Mouse (Mus musculus): ENCODE measurements around the gene Trim13. TPM values are rescaled to one million over a fixed set of nuclear protein-coding genes. Genes with fewer than 3 reads are reported as not detected.

The Trim13 gene
- polyA plus RNA-seq, 1 experiment: 54.6 TPM

GRCm38 (mm10) chr14:61645547-61645946 is 47.5 kb downstream of the Trim13 start:
- no peak overlapping the region for H3K27ac ChIP-seq (ENCODE audit: insufficient read depth, low read length)
- H3K27me3 ChIP-seq (ENCODE audit: control insufficient read depth, insufficient read depth, low read length, poor library complexity, severe bottlenecking): no peaks in the 10 kb centered on the region
- no peak overlapping the region for H3K4me3 ChIP-seq (ENCODE audit: low read depth, low read length)
- no peaks in the 10 kb centered on the region for H3K9me3 ChIP-seq (replicated peaks; ENCODE audit: control insufficient read depth, insufficient read depth, low read length, poor library complexity, severe bottlenecking)
- H3K4me1 ChIP-seq (ENCODE audit: control insufficient read depth, insufficient read depth, low read length): no peaks in the 10 kb centered on the region
- TF ChIP-seq POLR2A (IDR thresholded peaks at IDR 0.05; ENCODE audit: insufficient read depth, low read length): no peak
- no peak for TF ChIP-seq EP300 (IDR thresholded peaks at IDR 0.05; ENCODE audit: insufficient read depth, low read depth, low read length)
- TF ChIP-seq CTCF (IDR thresholded peaks at IDR 0.05; ENCODE audit: low read depth, low read length): no peak
- H3K9ac ChIP-seq (ENCODE audit: low read depth, poor library complexity, severe bottlenecking): no peak overlapping the region
- H3K36me3 ChIP-seq (ENCODE audit: control insufficient read depth, insufficient read depth, low read length, poor library complexity, severe bottlenecking): no peaks in the 10 kb centered on the region

- Histone ChIP-seq H3K36me3 (ENCODE audit: control insufficient read depth, insufficient read depth, low read length, poor library complexity, severe bottlenecking) (no peaks in the 10 kb centered on the region), H3K4me1 (ENCODE audit: control insufficient read depth, insufficient read depth, low read length) (no peaks in the 10 kb centered on the region), H3K27ac (ENCODE audit: insufficient read depth, low read length) (0 out of 2 replicates have a peak overlapping the region, but pooled peaks have one; percentile 1), H3K4me3 (ENCODE audit: low read depth, low read length) (peak overlapping the region; percentile 67), H3K27me3 (ENCODE audit: control insufficient read depth, insufficient read depth, low read length, poor library complexity, severe bottlenecking) (no peaks in the 10 kb centered on the region), H3K9me3 (replicated peaks; ENCODE audit: control insufficient read depth, insufficient read depth, low read length, poor library complexity, severe bottlenecking) (no peaks in the 10 kb centered on the region), H3K9ac (ENCODE audit: low read depth, poor library complexity, severe bottlenecking) (peak overlapping the region; percentile 91)
- TF ChIP-seq POLR2A (IDR thresholded peaks at IDR 0.05; ENCODE audit: insufficient read depth, low read length) (no peak), EP300 (IDR thresholded peaks at IDR 0.05; ENCODE audit: insufficient read depth, low read depth, low read length) (no peak), CTCF (IDR thresholded peaks at IDR 0.05; ENCODE audit: low read depth, low read length) (no peak)
These were observed 49.3 kb downstream of the Trim13 start for GRCm38 (mm10) chr14:61647182-61647880.

GRCm38 (mm10) chr14:61647881-61648684 is 50.0 kb downstream of the Trim13 start:
- peak overlapping the region; percentile 67 for H3K4me3 ChIP-seq (ENCODE audit: low read depth, low read length)
- H3K36me3 ChIP-seq (ENCODE audit: control insufficient read depth, insufficient read depth, low read length, poor library complexity, severe bottlenecking): no peaks in the 10 kb centered on the region
- H3K9ac ChIP-seq (ENCODE audit: low read depth, poor library complexity, severe bottlenecking): peak overlapping the region; percentile 91
- TF ChIP-seq POLR2A (IDR thresholded peaks at IDR 0.05; ENCODE audit: insufficient read depth, low read length): no peak
- TF ChIP-seq CTCF (IDR thresholded peaks at IDR 0.05; ENCODE audit: low read depth, low read length): no peak
- TF ChIP-seq EP300 (IDR thresholded peaks at IDR 0.05; ENCODE audit: insufficient read depth, low read depth, low read length): no peak
- H3K27ac ChIP-seq (ENCODE audit: insufficient read depth, low read length): peak overlapping the region; percentile 81
- H3K4me1 ChIP-seq (ENCODE audit: control insufficient read depth, insufficient read depth, low read length): no peaks in the 10 kb centered on the region
- H3K9me3 ChIP-seq (replicated peaks; ENCODE audit: control insufficient read depth, insufficient read depth, low read length, poor library complexity, severe bottlenecking): no peaks in the 10 kb centered on the region
- no peaks in the 10 kb centered on the region for H3K27me3 ChIP-seq (ENCODE audit: control insufficient read depth, insufficient read depth, low read length, poor library complexity, severe bottlenecking)

GRCm38 (mm10) chr14:61648685-61649504 is 50.8 kb downstream of the Trim13 start:
- Histone ChIP-seq H3K4me3 (ENCODE audit: low read depth, low read length) (peak overlapping the region; percentile 72), H3K9me3 (replicated peaks; ENCODE audit: control insufficient read depth, insufficient read depth, low read length, poor library complexity, severe bottlenecking) (no peaks in the 10 kb centered on the region), H3K27ac (ENCODE audit: insufficient read depth, low read length) (peak overlapping the region; percentile 81), H3K9ac (ENCODE audit: low read depth, poor library complexity, severe bottlenecking) (peak overlapping the region; percentile 91), H3K36me3 (ENCODE audit: control insufficient read depth, insufficient read depth, low read length, poor library complexity, severe bottlenecking) (no peaks in the 10 kb centered on the region), H3K4me1 (ENCODE audit: control insufficient read depth, insufficient read depth, low read length) (no peaks in the 10 kb centered on the region), H3K27me3 (ENCODE audit: control insufficient read depth, insufficient read depth, low read length, poor library complexity, severe bottlenecking) (no peaks in the 10 kb centered on the region)
- TF ChIP-seq POLR2A (IDR thresholded peaks at IDR 0.05; ENCODE audit: insufficient read depth, low read length) (peak; percentile 81), EP300 (IDR thresholded peaks at IDR 0.05; ENCODE audit: insufficient read depth, low read depth, low read length) (0 out of 2 replicates have a peak, but pooled peaks have one; percentile 47), CTCF (IDR thresholded peaks at IDR 0.05; ENCODE audit: low read depth, low read length) (no peak)

- Histone ChIP-seq H3K36me3 (ENCODE audit: control insufficient read depth, insufficient read depth, low read length, poor library complexity, severe bottlenecking) (no peaks in the 10 kb centered on the region), H3K4me1 (ENCODE audit: control insufficient read depth, insufficient read depth, low read length) (no peaks in the 10 kb centered on the region), H3K27me3 (ENCODE audit: control insufficient read depth, insufficient read depth, low read length, poor library complexity, severe bottlenecking) (no peaks in the 10 kb centered on the region), H3K9me3 (replicated peaks; ENCODE audit: control insufficient read depth, insufficient read depth, low read length, poor library complexity, severe bottlenecking) (no peaks in the 10 kb centered on the region), H3K27ac (ENCODE audit: insufficient read depth, low read length) (no peak overlapping the region), H3K9ac (ENCODE audit: low read depth, poor library complexity, severe bottlenecking) (no peak overlapping the region), H3K4me3 (ENCODE audit: low read depth, low read length) (no peak overlapping the region)
- TF ChIP-seq CTCF (IDR thresholded peaks at IDR 0.05; ENCODE audit: low read depth, low read length) (no peak), POLR2A (IDR thresholded peaks at IDR 0.05; ENCODE audit: insufficient read depth, low read length) (no peak), EP300 (IDR thresholded peaks at IDR 0.05; ENCODE audit: insufficient read depth, low read depth, low read length) (no peak)
These were observed 52.4 kb downstream of the Trim13 start for GRCm38 (mm10) chr14:61650291-61650960.

Other genes with a start within 250 kb of the Trim13 start
- gene Ebpl, start 237.8 kb upstream of the Trim13 start, polyA plus RNA-seq (2011; ENCODE audit: insufficient read depth, insufficient read length, low read depth, missing spikeins): 10.2 and 10.8 TPM in 2 replicates
- 120 and 129 TPM in 2 replicates for gene Kpna3, start 158.4 kb upstream of the Trim13 start, polyA plus RNA-seq (2011; ENCODE audit: insufficient read depth, insufficient read length, low read depth, missing spikeins)
- gene Spryd7, start 41.4 kb upstream of the Trim13 start, polyA plus RNA-seq (2011; ENCODE audit: insufficient read depth, insufficient read length, low read depth, missing spikeins): 16.2 and 17.7 TPM in 2 replicates
- gene Kcnrg, start 9.2 kb downstream of the Trim13 start, polyA plus RNA-seq (2011; ENCODE audit: insufficient read depth, insufficient read length, low read depth, missing spikeins): 0.57 TPM in 1 of 2 replicates, not detected in the other

All from ES-Bruce4 (cell line).